Mouse (Mus musculus) liver, embryonic 14.5 days (tissue): ENCODE results near the gene Ccdc34.

Experiments
- CTCF ChIP-seq: IDR thresholded peaks from 2 replicates; pipeline ENCODE4 v1.5.1; 2016; ENCODE audit warnings: antibody characterized with exemption, low read depth, control low read depth
- EP300 ChIP-seq: IDR thresholded peaks from 2 replicates; pipeline ENCODE4 v1.6.1; 2016; ENCODE audit warnings: antibody characterized with exemption, low read depth

GRCm38 (mm10) chr2:110019656-110020055 lies 2.0 kb downstream of the Ccdc34 start:
- TF ChIP-seq CTCF (no peak), EP300 (no peak)
